Mouse (Mus musculus) activated CD4-positive, CD25-positive, alpha-beta regulatory T cell, adult 4 months (primary cell): ENCODE data around the gene Sema3d. TPM values are rescaled to one million over a fixed set of nuclear protein-coding genes. Genes with fewer than 3 reads are reported as not detected.

Experiments used
- ATAC-seq: one replicate; pipeline ENCODE4 v1.8.0; 2017
- polyA plus RNA-seq, 2 experiments: library from polyadenylated mRNA; unstranded; fragments of 100-300 nt; shearing (Covaris generic); gene quantifications; one replicate each; pipeline ENCODE4 v1.2.1; 2017

The Sema3d gene
- polyA plus RNA-seq, 2 experiments from 2014 or later = 0.33 to 0.61 TPM

DNA sequence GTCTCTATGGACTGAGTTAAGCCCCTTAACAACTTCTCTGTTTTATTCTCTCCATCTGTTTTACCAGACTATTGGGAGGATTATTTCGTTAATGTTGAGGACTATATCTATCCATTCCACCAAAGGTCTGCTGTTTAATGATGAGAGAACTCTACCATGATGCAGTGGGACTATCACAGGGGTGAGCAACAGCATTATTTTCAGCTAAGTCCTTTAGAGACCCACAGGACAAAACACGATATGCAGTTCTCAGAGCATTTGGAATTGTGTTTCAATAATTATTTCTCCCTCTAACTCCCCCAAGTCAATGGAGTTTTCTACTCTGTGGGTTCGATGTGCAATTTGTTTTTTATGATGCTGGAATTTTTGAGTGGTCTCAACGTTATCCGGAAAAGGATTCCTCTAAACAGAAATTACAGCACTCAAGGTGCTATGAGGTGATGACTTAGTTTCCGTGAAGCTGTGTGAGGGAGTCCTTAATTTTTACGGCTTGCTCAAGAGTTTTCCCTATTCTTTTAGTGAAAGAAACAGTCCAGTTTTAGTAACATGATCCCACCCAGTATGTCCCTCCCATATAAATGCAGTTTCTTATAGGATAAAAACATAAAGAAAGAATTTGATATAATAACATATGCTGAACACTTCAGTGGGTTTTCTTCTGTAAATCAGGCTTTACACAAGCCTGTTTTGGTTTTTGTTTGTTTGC lies 254.7 kb downstream of the Sema3d start:
- ATAC-seq = no peak
